Mouse (Mus musculus): Measurements from ENCODE around the gene Syngap1. TPM values are rescaled to one million over a fixed set of nuclear protein-coding genes. Genes with fewer than 3 reads are reported as not detected.

Syngap1 gene
- 3.0 TPM for polyA plus RNA-seq (2012; fragmentation: generic; extraction: Trizol)
- long read RNA-seq, experiment 1: 0 reads
- long read RNA-seq, experiment 2: 0 reads

DNA sequence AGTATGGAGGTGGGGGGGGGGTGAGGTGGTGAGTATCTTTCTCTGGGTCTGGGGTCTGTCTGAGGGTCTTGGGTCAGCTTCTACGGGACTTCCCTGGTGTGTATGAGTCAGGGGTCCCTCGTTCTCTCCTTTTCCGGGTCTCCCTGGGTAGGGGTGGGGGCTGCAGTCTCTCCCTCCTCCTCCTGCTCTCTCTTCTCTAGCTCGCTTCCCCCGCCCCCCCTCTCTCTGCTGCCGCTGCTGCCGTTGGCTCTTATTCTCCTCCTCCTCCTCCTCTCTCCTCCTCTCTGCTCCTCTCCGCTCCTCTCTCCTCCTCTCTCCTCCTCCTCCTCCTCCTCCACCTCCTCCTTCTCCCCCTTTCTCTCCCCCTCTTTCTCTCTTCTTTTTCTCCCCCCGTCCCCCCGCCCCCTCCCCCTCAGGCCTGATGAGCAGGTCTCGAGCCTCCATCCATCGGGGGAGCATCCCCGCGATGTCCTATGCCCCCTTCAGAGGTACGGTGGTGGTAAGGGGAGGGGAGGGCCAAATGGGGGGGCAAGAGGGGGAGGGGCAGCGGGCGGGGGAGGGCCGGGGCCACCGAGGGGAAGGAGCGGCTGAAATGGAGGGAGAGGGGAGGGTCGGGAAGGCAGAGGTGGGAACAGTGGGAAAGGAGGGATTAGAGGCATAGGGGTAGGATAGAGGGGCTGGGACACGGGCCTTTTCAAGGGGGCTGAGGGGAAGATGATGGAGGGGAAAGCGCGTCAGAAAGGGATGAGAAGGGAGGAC is at the start of gene Syngap1:
TSS of gene Syngap1 (plus strand) at position 223 of the 759 bp plus-strand sequence.
- H3K79me2 ChIP-seq (ENCODE audit: control insufficient read depth, insufficient read depth): peaks cover 23% of the 10 kb centered on the region
- TF ChIP-seq MYOG (IDR thresholded peaks at IDR 0.05; ENCODE audit: control insufficient read depth, extremely low read depth, insufficient read length): no peak
- H3ac ChIP-seq (ENCODE audit: control insufficient read depth, insufficient read length, low read depth): peak within 1 kb of the TSS; percentile 57
- peaks cover 7% of the 10 kb centered on the region for H3K36me3 ChIP-seq (ENCODE audit: control insufficient read depth, insufficient read depth)
- peaks cover 11% of the 10 kb centered on the region for H3K79me3 ChIP-seq (ENCODE audit: low read depth)
- H3K4me3 ChIP-seq (ENCODE audit: insufficient read depth, poor library complexity, severe bottlenecking): peak within 1 kb of the TSS; percentile 34
- no peaks in the 10 kb centered on the region for H3K27me3 ChIP-seq (ENCODE audit: control insufficient read depth, insufficient read depth, insufficient read length)

DNA sequence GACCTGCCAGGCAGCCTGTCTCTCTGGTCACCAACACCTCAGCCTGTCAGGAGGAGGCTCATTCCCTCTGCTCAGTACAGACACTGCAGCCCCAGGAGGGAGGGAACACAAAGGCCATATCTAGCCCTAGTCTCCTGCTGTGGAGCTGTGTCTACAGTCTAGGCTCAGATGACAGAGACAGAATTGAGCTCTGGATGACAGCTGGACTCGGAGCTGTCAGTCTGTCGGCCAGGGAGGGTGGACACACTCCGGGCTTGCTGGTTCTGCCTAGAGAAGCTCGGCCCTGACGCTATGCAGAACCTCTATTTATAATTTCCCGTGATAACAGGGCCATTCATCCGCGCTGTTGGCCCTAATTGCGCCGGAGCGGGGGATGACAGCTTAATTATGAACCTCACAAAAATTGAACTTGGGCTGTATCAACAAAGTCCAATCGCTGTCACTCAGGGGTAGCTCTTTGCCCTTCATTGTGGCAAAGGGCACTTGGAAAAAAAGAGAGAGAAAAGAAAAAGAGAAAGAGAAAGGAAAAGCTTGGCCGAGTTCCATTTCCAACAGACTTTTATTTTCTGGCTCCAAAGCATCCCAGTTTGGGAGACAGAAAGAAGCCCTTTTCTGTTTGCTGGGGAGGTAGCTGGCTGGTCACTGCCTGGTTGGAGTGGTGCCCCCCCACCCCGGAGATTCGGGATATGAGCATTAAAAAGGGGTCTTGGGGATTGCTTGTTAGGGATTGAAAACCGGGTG is 48.2 kb upstream of the Syngap1 start:
- H3ac ChIP-seq (ENCODE audit: control insufficient read depth, insufficient read length, low read depth): no peak overlapping the region
- peaks cover 9% of the 10 kb centered on the region for H3K27me3 ChIP-seq (ENCODE audit: control insufficient read depth, insufficient read depth, insufficient read length)
- H3K36me3 ChIP-seq (ENCODE audit: control insufficient read depth, insufficient read depth): no peaks in the 10 kb centered on the region
- TF ChIP-seq USF1 (IDR thresholded peaks at IDR 0.05; ENCODE audit: low read depth): no peak
- no peak for TF ChIP-seq CTCF (IDR thresholded peaks at IDR 0.05; ENCODE audit: control insufficient read depth, insufficient read depth, insufficient read length)
- TF ChIP-seq MAX (IDR thresholded peaks at IDR 0.05): no peak
- H3K79me3 ChIP-seq (ENCODE audit: low read depth): no peaks in the 10 kb centered on the region
- no peak overlapping the region for H3K4me3 ChIP-seq (ENCODE audit: insufficient read depth, poor library complexity, severe bottlenecking)
- H3K79me2 ChIP-seq (ENCODE audit: control insufficient read depth, insufficient read depth): no peaks in the 10 kb centered on the region

DNA sequence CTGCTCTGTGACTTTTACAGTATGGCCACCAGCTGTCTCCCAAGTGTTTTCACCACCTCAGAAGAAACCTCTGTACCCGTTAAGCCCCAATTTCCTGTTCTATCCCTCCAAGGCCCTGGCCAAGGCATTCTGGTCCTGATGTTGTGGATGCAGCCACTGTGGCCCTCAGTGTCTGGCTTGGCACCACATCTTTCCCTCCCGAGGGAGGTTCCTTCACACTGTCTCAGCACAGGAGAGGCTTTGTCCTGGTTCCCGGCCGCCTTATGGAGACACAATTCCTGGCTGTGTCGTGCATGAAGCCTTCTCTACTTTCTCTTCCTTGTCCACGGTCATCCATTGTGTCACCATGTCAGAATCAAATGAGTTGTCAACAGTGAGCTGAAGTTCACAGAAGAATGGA is 47.6 kb upstream of the Syngap1 start:
- Histone ChIP-seq H3K79me2 (ENCODE audit: control insufficient read depth, insufficient read depth) (no peaks in the 10 kb centered on the region), H3K27me3 (ENCODE audit: control insufficient read depth, insufficient read depth, insufficient read length) (peaks cover 9% of the 10 kb centered on the region), H3K4me3 (ENCODE audit: insufficient read depth, poor library complexity, severe bottlenecking) (no peak overlapping the region), H3K79me3 (ENCODE audit: low read depth) (no peaks in the 10 kb centered on the region), H3ac (ENCODE audit: control insufficient read depth, insufficient read length, low read depth) (no peak overlapping the region), H3K36me3 (ENCODE audit: control insufficient read depth, insufficient read depth) (no peaks in the 10 kb centered on the region)
- TF ChIP-seq CEBPB (IDR thresholded peaks at IDR 0.05; ENCODE audit: low read depth) (no peak), CTCF (IDR thresholded peaks at IDR 0.05; ENCODE audit: control insufficient read depth, insufficient read depth, insufficient read length) (no peak), MYOG (IDR thresholded peaks at IDR 0.05; ENCODE audit: control insufficient read depth, extremely low read depth, insufficient read length) (no peak), FOSL1 (IDR thresholded peaks at IDR 0.05; ENCODE audit: insufficient read depth, low read length, poor library complexity, severe bottlenecking) (no peak), MYOD1 (IDR thresholded peaks at IDR 0.05; ENCODE audit: control insufficient read depth, insufficient read length, low read depth) (no peak)

DNA sequence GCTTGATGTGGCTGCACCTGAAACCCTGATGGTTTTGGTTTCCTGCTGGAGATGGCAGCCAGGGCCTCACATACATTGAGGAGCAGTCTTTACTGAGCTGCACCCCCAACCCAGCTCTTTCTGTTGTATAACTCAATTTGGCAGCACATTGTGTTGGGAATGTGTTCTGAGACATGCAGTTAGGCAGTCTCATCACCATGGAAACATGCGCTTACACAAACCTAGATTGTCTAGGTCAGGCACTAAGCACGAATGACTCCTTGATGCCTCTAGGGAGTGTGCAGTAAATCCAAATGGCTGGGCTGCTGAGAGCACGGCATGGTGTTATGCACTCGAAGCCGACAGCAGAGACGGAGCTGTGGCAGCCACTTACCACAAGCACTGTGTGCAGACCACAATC is 46.7 kb upstream of the Syngap1 start:
- no peaks in the 10 kb centered on the region for H3K79me3 ChIP-seq (ENCODE audit: low read depth)

DNA sequence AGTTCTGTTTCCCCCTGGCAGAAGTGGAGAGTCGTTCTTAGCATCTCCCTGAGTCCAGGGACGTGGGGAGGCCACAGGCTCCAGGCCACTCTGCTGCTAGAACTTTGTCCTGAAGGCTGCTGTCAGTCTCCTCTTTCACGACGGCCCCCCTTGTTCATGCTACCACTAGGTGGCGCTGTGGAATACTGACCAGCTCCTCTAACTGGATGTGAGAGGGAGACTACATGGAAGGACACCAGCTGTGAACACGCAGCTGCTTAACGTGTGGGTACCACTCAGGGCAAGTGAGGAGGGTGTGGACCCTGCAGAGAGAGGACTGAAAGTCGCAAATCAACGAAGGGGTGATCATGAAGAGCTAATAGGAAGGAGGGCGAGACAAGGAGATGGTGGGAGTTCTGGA is 45.5 kb upstream of the Syngap1 start:
- Histone ChIP-seq H3K79me3 (ENCODE audit: low read depth) (no peaks in the 10 kb centered on the region), H3K79me2 (ENCODE audit: control insufficient read depth, insufficient read depth) (no peaks in the 10 kb centered on the region), H3K27me3 (ENCODE audit: control insufficient read depth, insufficient read depth, insufficient read length) (peaks cover 9% of the 10 kb centered on the region), H3K36me3 (ENCODE audit: control insufficient read depth, insufficient read depth) (no peaks in the 10 kb centered on the region), H3K4me3 (ENCODE audit: insufficient read depth, poor library complexity, severe bottlenecking) (no peak overlapping the region), H3ac (ENCODE audit: control insufficient read depth, insufficient read length, low read depth) (no peak overlapping the region)
- TF ChIP-seq CTCF (IDR thresholded peaks at IDR 0.05; ENCODE audit: control insufficient read depth, insufficient read depth, insufficient read length): peak; percentile 64
- no peak for TF ChIP-seq MYOG (IDR thresholded peaks at IDR 0.05; ENCODE audit: control insufficient read depth, extremely low read depth, insufficient read length)

More for the DNA sequence above, 46.7 kb upstream of the Syngap1 start:
- Histone ChIP-seq H3K27me3 (ENCODE audit: control insufficient read depth, insufficient read depth, insufficient read length) (peaks cover 9% of the 10 kb centered on the region), H3K79me2 (ENCODE audit: control insufficient read depth, insufficient read depth) (no peaks in the 10 kb centered on the region), H3K36me3 (ENCODE audit: control insufficient read depth, insufficient read depth) (no peaks in the 10 kb centered on the region), H3K4me3 (ENCODE audit: insufficient read depth, poor library complexity, severe bottlenecking) (no peak overlapping the region), H3ac (ENCODE audit: control insufficient read depth, insufficient read length, low read depth) (no peak overlapping the region)
- no peak for TF ChIP-seq USF1 (IDR thresholded peaks at IDR 0.05; ENCODE audit: low read depth)
- TF ChIP-seq CTCF (IDR thresholded peaks at IDR 0.05; ENCODE audit: control insufficient read depth, insufficient read depth, insufficient read length): no peak

DNA sequence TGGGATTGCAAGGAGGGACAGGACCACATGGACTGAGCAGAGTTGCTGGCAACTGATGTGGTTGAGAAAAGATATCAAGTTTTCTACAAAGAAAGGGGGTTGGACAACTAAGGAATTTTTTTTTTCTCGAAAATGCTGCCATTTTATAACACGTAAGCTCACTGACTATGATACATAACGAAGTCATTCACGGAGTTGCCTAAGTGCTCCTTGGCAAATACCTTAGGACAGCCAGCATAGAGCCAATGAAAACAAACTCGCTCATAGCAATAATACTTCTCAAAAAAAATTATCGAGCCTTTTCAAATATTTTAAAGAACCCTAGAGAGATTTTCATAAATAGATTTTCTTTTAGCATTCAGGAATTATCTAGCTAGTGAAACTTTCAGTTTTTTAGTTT is 40.1 kb upstream of the Syngap1 start:
- Histone ChIP-seq H3K79me3 (ENCODE audit: low read depth) (no peaks in the 10 kb centered on the region), H3K27me3 (ENCODE audit: control insufficient read depth, insufficient read depth, insufficient read length) (peaks cover 9% of the 10 kb centered on the region), H3K79me2 (ENCODE audit: control insufficient read depth, insufficient read depth) (no peaks in the 10 kb centered on the region), H3K4me3 (ENCODE audit: insufficient read depth, poor library complexity, severe bottlenecking) (no peak overlapping the region), H3K36me3 (ENCODE audit: control insufficient read depth, insufficient read depth) (no peaks in the 10 kb centered on the region), H3ac (ENCODE audit: control insufficient read depth, insufficient read length, low read depth) (no peak overlapping the region)
- TF ChIP-seq MYOD1 (IDR thresholded peaks at IDR 0.05; ENCODE audit: control insufficient read depth, insufficient read length, low read depth) (no peak), USF1 (IDR thresholded peaks at IDR 0.05; ENCODE audit: low read depth) (no peak), CEBPB (IDR thresholded peaks at IDR 0.05; ENCODE audit: low read depth) (peak; percentile 30)
